Mouse (Mus musculus): ENCODE data around the gene 1700001K19Rik.
"Not testable (repeated sequence)": the region's sequence is repeated elsewhere in the genome, so short reads cannot be mapped to it uniquely, and the experiment has no call there.

DNA sequence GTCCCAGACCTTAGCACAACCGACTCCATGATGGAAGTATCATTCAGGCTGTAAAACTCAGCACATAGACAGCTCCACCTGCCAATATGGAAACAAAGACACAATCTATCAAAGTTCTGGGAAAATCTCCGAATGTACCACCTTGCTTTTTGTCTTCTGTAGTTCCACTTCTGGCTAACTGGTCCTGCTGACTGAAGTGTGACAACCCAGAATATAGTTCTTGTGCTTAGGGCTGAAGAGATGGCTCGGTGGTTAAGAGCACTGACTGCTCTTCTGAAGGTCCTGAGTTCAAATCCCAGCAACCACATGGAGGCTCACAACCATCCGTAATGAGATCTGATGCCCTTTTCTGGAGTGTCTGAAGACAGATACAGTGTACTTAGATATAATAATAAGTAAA is 23.0 kb upstream of the 1700001K19Rik start:
- not testable (repeated sequence) for TF ChIP-seq CTCF (IDR thresholded peaks at IDR 0.05); EP300 (IDR thresholded peaks at IDR 0.05; ENCODE audit: insufficient read depth, low read depth, low read length)

Data from heart, adult 2 months (tissue).